Mouse (Mus musculus): ENCODE measurements around the gene Defb23.

DNA sequence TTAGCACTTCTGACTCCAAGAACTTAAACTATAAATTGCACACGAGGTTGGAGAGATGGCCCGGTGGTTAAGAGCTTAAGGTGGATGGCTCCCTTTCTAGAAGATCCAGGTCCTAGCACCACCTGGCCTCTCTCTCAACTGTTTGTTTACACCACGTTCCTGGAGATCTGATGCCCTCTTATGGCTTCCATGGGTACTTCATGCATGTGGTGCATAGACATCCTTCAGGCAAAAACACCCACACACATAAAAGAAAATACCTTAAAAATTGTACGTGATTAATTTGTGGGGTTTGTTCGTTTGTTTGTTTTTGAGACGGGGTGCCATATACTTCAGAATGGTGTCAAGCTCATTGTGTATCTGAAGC lies 36.4 kb upstream of the Defb23 start:
- TF ChIP-seq CTCF (IDR thresholded peaks at IDR 0.05) (peak; percentile 55), EP300 (IDR thresholded peaks at IDR 0.05) (no peak)

All from lung, postnatal 0 days (tissue).